In genomic region chr10:14365065-14365589, GRCm38 (mm10) we compare ENCODE assay signal across 17 mouse cellular contexts.
DNase-seq lines count a peak whose midpoint lies in the region; ATAC-seq and TF ChIP-seq lines count a peak whose summit lies in the region.
"Had no signal": no experiment of that assay in that cellular context is flagged by ENCODE, and none has a peak within 500 bp of the region (broad histone marks: within the 10 kb centered on the region; RNA-seq: fewer than 3 reads in every experiment).

No protein-coding gene starts in this region.

- H3K27ac ChIP-seq in heart, embryonic 11.5 days (ENCODE audit: low read depth, low read length): no peak overlapping the region
- H3K27ac ChIP-seq in heart, embryonic 16.5 days (ENCODE audit: low read length): no peak overlapping the region
- H3K27ac ChIP-seq in limb, embryonic 14.5 days (replicated peaks; ENCODE audit: low read depth, low read length): no peak overlapping the region
- H3K27ac ChIP-seq: embryonic facial prominence, embryonic 13.5 days; limb, embryonic 12.5 days; neural tube, embryonic 12.5 days had no signal

- H3K9me3 ChIP-seq in heart, embryonic 11.5 days (replicated peaks; ENCODE audit: control insufficient read depth, low read length): no peaks in the 10 kb centered on the region
- no peaks in the 10 kb centered on the region for H3K9me3 ChIP-seq in heart, embryonic 16.5 days (replicated peaks; ENCODE audit: control insufficient read depth, low read length)
- H3K9me3 ChIP-seq in limb, embryonic 14.5 days (ENCODE audit: control insufficient read depth, low read length): no peaks in the 10 kb centered on the region
- H3K9me3 ChIP-seq: embryonic facial prominence, embryonic 13.5 days; limb, embryonic 12.5 days; neural tube, embryonic 12.5 days had no signal

- no peak for ATAC-seq in heart, embryonic 11.5 days (replicated peaks; ENCODE audit: insufficient number of reproducible peaks, low FRiP score, low TSS enrichment)
- ATAC-seq in heart, embryonic 16.5 days (replicated peaks; ENCODE audit: extremely low read depth, insufficient read depth, low FRiP score): 0 out of 2 replicates have a peak, but pooled peaks have one; percentile 28
- ATAC-seq in limb, embryonic 14.5 days (ENCODE audit: low FRiP score, low read depth): no peak
- ATAC-seq: CD4-positive, CD25-positive, alpha-beta regulatory T cell, adult 4 months; inflammation-experienced regulatory T-cells, adult 6 months; liver, postnatal 0 days had no signal

- H3K4me2 ChIP-seq in heart, embryonic 11.5 days: no peak overlapping the region
- H3K4me2 ChIP-seq in heart, embryonic 16.5 days (ENCODE audit: low read depth, low read length): no peak overlapping the region
- H3K4me2 ChIP-seq in limb, embryonic 14.5 days (replicated peaks; ENCODE audit: low read depth, low read length, severe bottlenecking): no peak overlapping the region
- H3K4me2 ChIP-seq: embryonic facial prominence, embryonic 13.5 days; limb, embryonic 12.5 days; neural tube, embryonic 12.5 days had no signal

- H3K27me3 ChIP-seq in heart, embryonic 11.5 days (ENCODE audit: control insufficient read depth, insufficient read depth, low read length): no peaks in the 10 kb centered on the region
- no peaks in the 10 kb centered on the region for H3K27me3 ChIP-seq in heart, embryonic 16.5 days (ENCODE audit: control insufficient read depth, insufficient read depth, low read length)
- H3K27me3 ChIP-seq in limb, embryonic 14.5 days (ENCODE audit: control insufficient read depth, insufficient read depth, low read length): no peaks in the 10 kb centered on the region
- H3K27me3 ChIP-seq: embryonic facial prominence, embryonic 13.5 days; limb, embryonic 12.5 days; neural tube, embryonic 12.5 days had no signal

- no peaks in the 10 kb centered on the region for H3K36me3 ChIP-seq in heart, embryonic 11.5 days (ENCODE audit: control insufficient read depth, insufficient read depth, low read length)
- H3K36me3 ChIP-seq in heart, embryonic 16.5 days (ENCODE audit: control insufficient read depth, insufficient read depth): no peaks in the 10 kb centered on the region
- no peaks in the 10 kb centered on the region for H3K36me3 ChIP-seq in limb, embryonic 14.5 days (ENCODE audit: control insufficient read depth, insufficient read depth, low read length)
- H3K36me3 ChIP-seq: embryonic facial prominence, embryonic 13.5 days; limb, embryonic 12.5 days; neural tube, embryonic 12.5 days had no signal

- no peak overlapping the region for H3K4me3 ChIP-seq in heart, embryonic 11.5 days (ENCODE audit: low read depth, low read length)
- no peak overlapping the region for H3K4me3 ChIP-seq in heart, embryonic 16.5 days (ENCODE audit: low read length)
- no peak overlapping the region for H3K4me3 ChIP-seq in limb, embryonic 14.5 days (replicated peaks; ENCODE audit: low read length)
- H3K4me3 ChIP-seq: embryonic facial prominence, embryonic 13.5 days; limb, embryonic 12.5 days; megakaryocyte, embryonic 14.5 days; neural tube, embryonic 12.5 days had no signal

- 58% methylated on average over 1 of the region's 1 CpGs for WGBS in heart, embryonic 11.5 days (ENCODE audit: insufficient replicate concordance)
- WGBS in heart, embryonic 16.5 days: 32% methylated on average over 1 of the region's 1 CpGs
- WGBS in limb, embryonic 14.5 days: 64% methylated on average over 1 of the region's 1 CpGs

- peak; percentile 54 to 63 for DNase-seq in heart, adult 18-20 months
- DNase-seq in lung, postnatal 10 days: peak; percentile 18
- no peak for DNase-seq in lung, adult 18-20 months
- peak; percentile 38 for DNase-seq in limb, embryonic 14.5 days (ENCODE audit: low spot score)
- no peak for DNase-seq in thymus, postnatal 25 days
- DNase-seq: adrenal gland, postnatal 36 days; kidney, adult 9 months; liver, postnatal 0 days; thymus, postnatal 36 days had no signal

- H3K9ac ChIP-seq in heart, embryonic 11.5 days (ENCODE audit: low read depth, low read length): no peak overlapping the region
- no peak overlapping the region for H3K9ac ChIP-seq in heart, embryonic 16.5 days (ENCODE audit: low read length)
- no peak overlapping the region for H3K9ac ChIP-seq in limb, embryonic 14.5 days (ENCODE audit: low read depth, low read length, severe bottlenecking)
- H3K9ac ChIP-seq: embryonic facial prominence, embryonic 13.5 days; limb, embryonic 12.5 days; liver, postnatal 0 days; neural tube, embryonic 12.5 days had no signal

- no peak for TF ChIP-seq POLR2A in limb, embryonic 14.5 days (IDR thresholded peaks at IDR 0.05; ENCODE audit: borderline replicate concordance, extremely low read depth, insufficient read depth, insufficient read length)

- no peaks in the 10 kb centered on the region for H3K4me1 ChIP-seq in heart, embryonic 11.5 days (ENCODE audit: control insufficient read depth, insufficient read depth, low read length)
- no peaks in the 10 kb centered on the region for H3K4me1 ChIP-seq in heart, embryonic 16.5 days (ENCODE audit: control insufficient read depth, insufficient read depth, low read length)
- no peaks in the 10 kb centered on the region for H3K4me1 ChIP-seq in limb, embryonic 14.5 days (ENCODE audit: control insufficient read depth, insufficient read depth, low read length)
- H3K4me1 ChIP-seq: embryonic facial prominence, embryonic 13.5 days; limb, embryonic 12.5 days; megakaryocyte, embryonic 14.5 days; neural tube, embryonic 12.5 days had no signal

Comparison
In these comparisons a context has a peak if more than half of its experiments do, and no peak if none do; other contexts are left out.
1. DNase-seq: peak in heart, adult 18-20 months (2 of 2), lung, postnatal 10 days (single experiment) and limb, embryonic 14.5 days (single experiment); none in lung, adult 18-20 months (0 of 2) and thymus, postnatal 25 days (single experiment).